Mouse (Mus musculus) midbrain, embryonic 11.5 days (tissue): ENCODE measurements around the gene Faf1. TPM values are rescaled to one million over a fixed set of nuclear protein-coding genes. Genes with fewer than 3 reads are reported as not detected.
"Not testable (repeated sequence)": the region's sequence is repeated elsewhere in the genome, so short reads cannot be mapped to it uniquely, and the experiment has no call there.

Source experiments
- ATAC-seq: fragments of 200-750 bp; cut with Nextera tagmentation; 2 replicates; pipeline ENCODE4 v1.8.0; 2017; ENCODE audit warnings: moderate TSS enrichment, moderate library complexity; ENCODE audit not compliant: low FRiP score
- DNase-seq: peaks from one replicate; pipeline ENCODE4 v3.0.0; 2015; ENCODE audit warnings: low spot score; ENCODE audit errors: missing footprints
- H3K27ac ChIP-seq: fragments of 300-500 bp; sonication (generic); 2 replicates; pipeline ENCODE4 v1.5.1; 2014; ENCODE audit warnings: low read depth, low read length
- H3K27me3 ChIP-seq: fragments of 300-500 bp; sonication (generic); 2 replicates; pipeline ENCODE4 v1.6.1; 2014; ENCODE audit warnings: mild to moderate bottlenecking, low read length, moderate library complexity, mixed read lengths; ENCODE audit not compliant: control insufficient read depth, insufficient read depth
- H3K36me3 ChIP-seq: fragments of 300-500 bp; sonication (generic); 2 replicates; pipeline ENCODE4 v1.6.1; 2014; ENCODE audit warnings: mild to moderate bottlenecking, low read length, moderate library complexity, mixed read lengths; ENCODE audit not compliant: control insufficient read depth, insufficient read depth
- H3K4me1 ChIP-seq: fragments of 300-500 bp; sonication (generic); 2 replicates; pipeline ENCODE4 v1.6.1; 2014; ENCODE audit warnings: low read length; ENCODE audit not compliant: control insufficient read depth, insufficient read depth
- H3K4me2 ChIP-seq: fragments of 300-500 bp; sonication (generic); 2 replicates; pipeline ENCODE4 v1.6.1; 2014; ENCODE audit warnings: mild to moderate bottlenecking, moderate library complexity
- H3K4me3 ChIP-seq: fragments of 300-500 bp; sonication (generic); 2 replicates; pipeline ENCODE4 v1.5.1; 2014; ENCODE audit warnings: low read depth, low read length
- H3K9ac ChIP-seq: fragments of 300-500 bp; sonication (generic); 2 replicates; pipeline ENCODE4 v1.6.1; 2014; ENCODE audit warnings: low read length
- H3K9me3 ChIP-seq: fragments of 300-500 bp; sonication (generic); 2 replicates; pipeline ENCODE4 v1.6.1; 2016; ENCODE audit warnings: low read length; ENCODE audit not compliant: control insufficient read depth
- WGBS: fragments of 180-500 bp; shearing (Covaris S2); extraction: QIAGEN DNeasy Blood & Tissue Kit; methylation state at CpG from one replicate; pipeline ENCODE4 v1.1.7; 2014; 5-methylcytosine and 5-hydroxymethylcytosine counted together
- polyA plus RNA-seq: library from polyadenylated mRNA; unstranded; fragments of >200 nt; fragmentation: Nextera tagmentation; extraction: Ambion mirVana; gene quantifications from 2 replicates; pipeline ENCODE4 v1.2.1, GENCODE M21; 2014

Faf1 gene
- polyA plus RNA-seq, 1 experiment from 2014 or later: 42.4 TPM

- Histone ChIP-seq H3K27me3 (no peaks in the 10 kb centered on the region), H3K4me1 (0 out of 2 replicates have a peak, but pooled peaks cover 2% of the 10 kb centered on the region), H3K4me2 (no peak overlapping the region), H3K9ac (no peak overlapping the region), H3K4me3 (no peak overlapping the region), H3K9me3 (no peaks in the 10 kb centered on the region), H3K27ac (no peak overlapping the region), H3K36me3 (no peaks in the 10 kb centered on the region)
- 86% methylated on average over 1 of the region's 1 CpGs for WGBS
- DNase-seq (no peak), ATAC-seq (no peak)
Measured at GRCm38 (mm10) chr4:109671941-109672340, 4.4 kb upstream of the Faf1 start.

DNA sequence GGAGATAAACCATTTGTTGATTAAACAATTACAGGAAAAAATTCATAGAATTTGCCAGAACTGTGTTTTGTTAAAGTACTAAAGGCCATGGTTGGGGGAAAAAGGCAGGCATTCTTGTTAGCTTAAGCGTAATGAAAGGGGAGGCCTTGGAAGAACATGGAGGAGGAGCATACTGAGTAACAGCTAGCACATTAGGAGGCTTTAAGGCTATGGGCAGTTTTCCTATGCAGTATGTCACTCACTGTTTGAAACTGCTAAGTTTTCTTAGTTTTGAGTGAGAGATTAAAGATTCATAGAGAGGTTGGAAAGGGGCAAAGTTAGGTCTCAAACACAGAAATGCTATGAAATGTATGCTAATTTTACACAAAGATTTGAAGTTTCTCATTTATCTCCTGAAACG is 2.3 kb upstream of the Faf1 start:
- no peak for ATAC-seq
- 85% methylated on average over 2 of the region's 2 CpGs for WGBS
- H3K4me1 ChIP-seq: peaks cover 4% of the 10 kb centered on the region; the same call in 1 of the 2 replicates
- H3K9ac ChIP-seq: no peak overlapping the region
- H3K9me3 ChIP-seq: no peaks in the 10 kb centered on the region
- H3K27me3 ChIP-seq: no peaks in the 10 kb centered on the region
- H3K36me3 ChIP-seq: no peaks in the 10 kb centered on the region
- no peak overlapping the region for H3K4me2 ChIP-seq
- no peak overlapping the region for H3K4me3 ChIP-seq
- DNase-seq: no peak
- H3K27ac ChIP-seq: no peak overlapping the region

DNA sequence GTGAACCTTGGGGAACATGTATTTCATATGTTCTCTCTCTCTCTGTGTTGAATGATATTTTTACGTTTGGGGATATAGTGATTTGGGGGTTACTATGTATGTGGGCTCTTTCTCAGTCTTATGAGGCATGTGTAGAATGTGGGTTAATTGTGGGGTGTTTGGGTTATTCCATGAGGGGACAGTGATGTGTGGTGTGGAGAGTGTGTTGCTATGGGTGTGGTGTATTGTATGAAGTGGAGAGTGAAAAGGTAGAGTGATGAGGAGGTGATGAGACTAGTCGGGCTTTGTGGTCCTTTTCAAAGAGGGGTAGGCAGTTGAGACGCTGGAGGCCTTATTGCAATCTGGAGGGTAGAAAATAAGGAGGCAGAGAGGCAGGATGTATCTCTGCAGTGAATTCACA is 833 bp downstream of the Faf1 start:
- Histone ChIP-seq H3K36me3 (no peaks in the 10 kb centered on the region), H3K27ac (peak overlapping the region; percentile 92), H3K4me2 (peak overlapping the region; percentile 49), H3K27me3 (no peaks in the 10 kb centered on the region), H3K4me1 (peaks cover 4% of the 10 kb centered on the region; the same call in 1 of the 2 replicates), H3K9me3 (no peaks in the 10 kb centered on the region), H3K4me3 (peak overlapping the region; percentile 89), H3K9ac (peak overlapping the region; percentile 88)
- 0% methylated on average over 3 of the region's 3 CpGs for WGBS
- DNase-seq (no peak), ATAC-seq (peak; percentile 25; the same call in 1 of the 2 replicates)

DNA sequence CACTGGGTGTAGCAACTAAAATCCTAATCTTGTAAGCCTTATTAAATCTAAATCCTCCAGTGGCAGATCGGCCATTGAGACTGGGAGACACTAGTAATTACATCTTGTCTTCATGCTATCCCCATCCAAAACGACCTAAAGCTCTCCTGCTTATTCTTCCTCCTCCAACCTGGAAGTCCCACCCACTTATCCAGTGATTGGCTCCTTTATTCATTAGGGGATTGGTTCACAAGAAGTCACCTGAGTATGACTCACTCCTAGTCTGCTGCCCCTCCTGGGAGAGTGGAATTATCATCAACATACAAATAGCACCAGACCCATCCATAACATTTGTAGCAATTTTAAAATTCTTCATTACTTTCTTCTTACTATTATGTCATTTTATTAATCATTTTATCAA is 7.2 kb downstream of the Faf1 start:
- 71% methylated on average over 2 of the region's 2 CpGs for WGBS

DNA sequence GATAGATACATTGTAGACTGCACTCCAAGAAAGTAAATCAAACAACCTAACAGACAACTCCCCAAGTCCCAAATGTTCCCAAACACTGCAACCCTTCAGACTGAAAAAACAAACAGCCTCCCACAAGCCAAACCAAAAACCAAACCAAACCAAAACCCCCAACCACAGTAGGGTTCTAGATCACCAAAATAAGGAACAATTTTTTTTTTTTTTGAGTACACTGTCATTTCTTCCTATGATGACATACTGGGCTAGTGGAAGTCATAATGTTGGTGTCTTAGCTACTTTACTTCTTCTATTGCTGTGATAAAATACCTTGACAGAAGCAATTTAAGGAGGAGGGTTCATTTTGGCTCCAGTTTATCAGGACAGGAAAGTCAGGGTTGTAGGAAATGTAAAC is 16.3 kb downstream of the Faf1 start:
- DNase-seq: no peak
- Histone ChIP-seq H3K9ac (no peak overlapping the region), H3K27me3 (no peaks in the 10 kb centered on the region), H3K36me3 (no peaks in the 10 kb centered on the region), H3K27ac (no peak overlapping the region), H3K4me1 (no peaks in the 10 kb centered on the region), H3K4me2 (no peak overlapping the region), H3K4me3 (no peak overlapping the region), H3K9me3 (no peaks in the 10 kb centered on the region)
- ATAC-seq: no peak

More for the DNA sequence above, 7.2 kb downstream of the Faf1 start:
- H3K9me3 ChIP-seq: no peaks in the 10 kb centered on the region
- DNase-seq (no peak), ATAC-seq (no peak)
- no peak overlapping the region for H3K27ac ChIP-seq
- no peak overlapping the region for H3K9ac ChIP-seq
- no peaks in the 10 kb centered on the region for H3K4me1 ChIP-seq
- H3K4me3 ChIP-seq: no peak overlapping the region
- H3K36me3 ChIP-seq: no peaks in the 10 kb centered on the region
- H3K4me2 ChIP-seq: no peak overlapping the region
- no peaks in the 10 kb centered on the region for H3K27me3 ChIP-seq

DNA sequence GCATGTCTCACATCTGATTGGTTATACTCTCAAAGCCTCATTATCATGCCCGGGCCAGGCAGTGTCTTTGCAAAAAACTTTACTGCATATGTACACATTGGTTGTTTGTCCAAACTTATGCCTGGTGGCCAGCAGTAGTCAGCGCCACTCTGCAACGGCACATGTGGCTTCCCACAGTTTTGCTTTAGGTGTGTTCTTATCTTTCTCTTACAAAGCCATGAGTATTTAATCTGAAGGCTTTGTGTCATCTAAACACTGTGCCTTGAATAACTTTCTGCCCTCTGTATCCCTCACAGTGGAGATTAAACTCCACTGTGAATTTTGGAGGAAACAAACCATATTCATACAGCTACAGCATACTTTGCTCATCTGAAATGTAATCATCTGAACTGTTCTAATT is 24.3 kb downstream of the Faf1 start:
- not testable (repeated sequence) for H3K27me3 ChIP-seq, ATAC-seq, H3K9ac ChIP-seq, DNase-seq, H3K9me3 ChIP-seq, H3K4me1 ChIP-seq, H3K4me2 ChIP-seq, H3K4me3 ChIP-seq, H3K27ac ChIP-seq, H3K36me3 ChIP-seq
- 98% methylated on average over 3 of the region's 3 CpGs for WGBS

- ATAC-seq: no peak
- no peak overlapping the region for H3K27ac ChIP-seq
- peak; percentile 90 for DNase-seq
Measured at GRCm38 (mm10) chr4:109703568-109703967, 27.2 kb downstream of the Faf1 start.

DNA sequence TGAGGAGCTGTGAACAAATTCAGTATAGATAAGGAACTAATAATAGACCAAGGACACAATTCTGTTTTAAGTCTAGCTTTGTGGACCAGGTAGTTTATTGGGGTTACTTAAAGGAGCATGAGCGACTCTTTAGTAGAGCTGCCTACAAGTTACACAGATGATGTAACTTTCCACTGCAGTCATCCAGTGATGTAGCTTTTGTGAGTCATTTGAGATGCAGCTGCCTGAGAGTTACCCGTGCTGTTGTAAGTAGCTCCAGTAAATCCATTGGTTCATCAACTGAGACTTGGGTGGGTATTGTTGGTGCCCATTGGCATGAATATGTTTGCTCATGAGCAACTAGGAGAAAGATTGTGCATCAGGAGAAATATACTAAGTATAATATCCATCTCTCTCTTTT is 29.0 kb downstream of the Faf1 start:
- Histone ChIP-seq H3K4me1 (no peaks in the 10 kb centered on the region), H3K4me2 (no peak overlapping the region), H3K4me3 (no peak overlapping the region), H3K9me3 (no peaks in the 10 kb centered on the region), H3K9ac (no peak overlapping the region), H3K27me3 (no peaks in the 10 kb centered on the region), H3K36me3 (no peaks in the 10 kb centered on the region), H3K27ac (no peak overlapping the region)
- WGBS: 94% methylated on average over 2 of the region's 2 CpGs
- ATAC-seq (no peak), DNase-seq (no peak)

More at GRCm38 (mm10) chr4:109703568-109703967, 27.2 kb downstream of the Faf1 start:
- no peaks in the 10 kb centered on the region for H3K27me3 ChIP-seq
- no peaks in the 10 kb centered on the region for H3K4me1 ChIP-seq
- H3K9me3 ChIP-seq: no peaks in the 10 kb centered on the region
- H3K36me3 ChIP-seq: no peaks in the 10 kb centered on the region
- H3K4me3 ChIP-seq: no peak overlapping the region
- H3K4me2 ChIP-seq: no peak overlapping the region
- no peak overlapping the region for H3K9ac ChIP-seq

- Histone ChIP-seq H3K4me2 (no peak overlapping the region), H3K4me3 (no peak overlapping the region), H3K9ac (no peak overlapping the region), H3K4me1 (no peaks in the 10 kb centered on the region), H3K27me3 (no peaks in the 10 kb centered on the region), H3K27ac (no peak overlapping the region), H3K36me3 (no peaks in the 10 kb centered on the region), H3K9me3 (no peaks in the 10 kb centered on the region)
- no peak for ATAC-seq
- 97% methylated on average over 5 of the region's 5 CpGs for WGBS
- DNase-seq: no peak
Measured at GRCm38 (mm10) chr4:109719281-109719680, 42.9 kb downstream of the Faf1 start.

DNA sequence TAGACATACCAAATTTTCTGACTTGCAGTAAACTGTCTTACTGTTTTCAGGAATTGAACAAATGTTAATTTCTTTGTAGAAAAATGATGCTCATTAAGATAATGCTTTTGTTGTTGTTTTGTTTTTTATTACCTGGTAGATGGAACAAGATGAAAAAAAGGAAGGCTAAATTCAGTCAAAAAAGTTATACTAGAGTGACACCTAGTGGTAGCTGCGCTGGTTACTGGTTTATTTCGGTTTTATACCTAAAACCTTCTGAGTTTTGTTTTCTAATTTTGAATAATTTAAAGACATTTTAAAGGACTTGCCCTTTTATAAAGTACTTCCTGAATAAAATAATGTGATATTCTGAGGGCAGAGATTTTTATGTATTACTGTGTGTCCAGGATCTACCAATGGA is 52.9 kb downstream of the Faf1 start:
- 15% methylated on average over 2 of the region's 2 CpGs for WGBS
- Histone ChIP-seq H3K4me2 (no peak overlapping the region), H3K9ac (no peak overlapping the region), H3K4me3 (no peak overlapping the region), H3K27me3 (no peaks in the 10 kb centered on the region), H3K9me3 (no peaks in the 10 kb centered on the region), H3K27ac (no peak overlapping the region), H3K36me3 (no peaks in the 10 kb centered on the region), H3K4me1 (no peaks in the 10 kb centered on the region)
- DNase-seq (no peak), ATAC-seq (no peak)
